Mouse (Mus musculus) stomach, embryonic 16.5 days (tissue): Measurements from ENCODE around the gene Rora. TPM values are rescaled to one million over a fixed set of nuclear protein-coding genes. Genes with fewer than 3 reads are reported as not detected.

Experiments used
- ATAC-seq: fragments of 200-750 bp; cut with Nextera tagmentation; 2 replicates; pipeline ENCODE4 v1.8.0; 2017; ENCODE audit warnings: moderate number of reproducible peaks, moderate TSS enrichment; ENCODE audit not compliant: insufficient read depth, low FRiP score
- H3K27ac ChIP-seq: fragments of 300-500 bp; sonication (generic); 2 replicates; pipeline ENCODE4 v1.5.1; 2014; ENCODE audit warnings: low read length
- H3K27me3 ChIP-seq: fragments of 300-500 bp; sonication (generic); 2 replicates; pipeline ENCODE4 v1.6.1; 2014; ENCODE audit warnings: low read length, control low read depth, mixed read lengths; ENCODE audit not compliant: control insufficient read depth, insufficient read depth
- H3K36me3 ChIP-seq: fragments of 300-500 bp; sonication (generic); 2 replicates; pipeline ENCODE4 v1.6.1; 2014; ENCODE audit warnings: low read length; ENCODE audit not compliant: control insufficient read depth, insufficient read depth
- H3K4me1 ChIP-seq: fragments of 300-500 bp; sonication (generic); 2 replicates; pipeline ENCODE4 v1.6.1; 2014; ENCODE audit warnings: low read length, control low read depth, mixed read lengths; ENCODE audit not compliant: control insufficient read depth, insufficient read depth
- H3K4me2 ChIP-seq: fragments of 300-500 bp; sonication (generic); 2 replicates; pipeline ENCODE4 v1.6.1; 2014; ENCODE audit warnings: low read depth, low read length, mixed read lengths
- H3K4me3 ChIP-seq: fragments of 300-500 bp; sonication (generic); replicated peaks from 2 replicates; pipeline ENCODE4 v1.5.1; 2014; ENCODE audit warnings: mild to moderate bottlenecking, low read length
- H3K9ac ChIP-seq: fragments of 300-500 bp; sonication (generic); 2 replicates; pipeline ENCODE4 v1.6.1; 2014; ENCODE audit warnings: low read length
- H3K9me3 ChIP-seq: fragments of 300-500 bp; sonication (generic); replicated peaks from 2 replicates; pipeline ENCODE4 v1.6.1; 2016; ENCODE audit warnings: low read length, control low read depth; ENCODE audit not compliant: control insufficient read depth
- WGBS: fragments of 180-500 bp; shearing (Covaris S2); extraction: QIAGEN DNeasy Blood & Tissue Kit; methylation state at CpG from one replicate; pipeline ENCODE4 v1.1.7; 2014; 5-methylcytosine and 5-hydroxymethylcytosine counted together
- polyA plus RNA-seq: library from polyadenylated mRNA; unstranded; fragments of >200 nt; fragmentation: Nextera tagmentation; extraction: Ambion mirVana; gene quantifications from 2 replicates; pipeline ENCODE4 v1.2.1, GENCODE M21; 2015

The Rora gene
- polyA plus RNA-seq, 1 experiment from 2014 or later, result 8.4 TPM

GRCm38 (mm10) chr9:68914541-68915275 is 261.1 kb downstream of the Rora start:
- peaks cover 4% of the 10 kb centered on the region; the same call in 1 of the 2 replicates for H3K4me1 ChIP-seq
- H3K9ac ChIP-seq, result no peak overlapping the region
- no peak overlapping the region for H3K4me2 ChIP-seq
- WGBS, result 85% methylated on average over 4 of the region's 4 CpGs
- H3K27me3 ChIP-seq, result no peaks in the 10 kb centered on the region
- no peak overlapping the region for H3K27ac ChIP-seq
- no peak for ATAC-seq
- no peak overlapping the region for H3K4me3 ChIP-seq
- no peaks in the 10 kb centered on the region for H3K9me3 ChIP-seq
- no peaks in the 10 kb centered on the region for H3K36me3 ChIP-seq

- no peak overlapping the region for H3K4me2 ChIP-seq
- no peak overlapping the region for H3K9ac ChIP-seq
- no peaks in the 10 kb centered on the region for H3K36me3 ChIP-seq
- H3K4me3 ChIP-seq, result no peak overlapping the region
- peaks cover 4% of the 10 kb centered on the region; the same call in 1 of the 2 replicates for H3K4me1 ChIP-seq
- no peaks in the 10 kb centered on the region for H3K27me3 ChIP-seq
- ATAC-seq, result no peak
- H3K9me3 ChIP-seq, result no peaks in the 10 kb centered on the region
- no peak overlapping the region for H3K27ac ChIP-seq
- WGBS, result 50% methylated on average over 1 of the region's 1 CpGs
Observed at GRCm38 (mm10) chr9:68916741-68917140, 263.2 kb downstream of the Rora start.

GRCm38 (mm10) chr9:68923128-68923601 is 269.6 kb downstream of the Rora start:
- Histone ChIP-seq H3K4me1 (peaks cover 4% of the 10 kb centered on the region; the same call in 1 of the 2 replicates), H3K27ac (no peak overlapping the region), H3K9ac (no peak overlapping the region), H3K36me3 (no peaks in the 10 kb centered on the region), H3K9me3 (no peaks in the 10 kb centered on the region), H3K4me2 (no peak overlapping the region), H3K4me3 (no peak overlapping the region), H3K27me3 (no peaks in the 10 kb centered on the region)
- WGBS, result 77% methylated on average over 12 of the region's 12 CpGs
- no peak for ATAC-seq

- Histone ChIP-seq H3K27me3 (no peaks in the 10 kb centered on the region), H3K9ac (no peak overlapping the region), H3K4me1 (peaks cover 4% of the 10 kb centered on the region; the same call in 1 of the 2 replicates), H3K27ac (no peak overlapping the region), H3K4me2 (no peak overlapping the region), H3K4me3 (no peak overlapping the region), H3K36me3 (no peaks in the 10 kb centered on the region), H3K9me3 (no peaks in the 10 kb centered on the region)
- 90% methylated on average over 6 of the region's 6 CpGs for WGBS
- ATAC-seq, result no peak
Observed at GRCm38 (mm10) chr9:68926406-68926805, 272.8 kb downstream of the Rora start.

GRCm38 (mm10) chr9:68933159-68933558 is 279.6 kb downstream of the Rora start:
- H3K9ac ChIP-seq, result no peak overlapping the region
- H3K9me3 ChIP-seq, result no peaks in the 10 kb centered on the region
- no peaks in the 10 kb centered on the region; the same call in 1 of the 2 replicates for H3K4me1 ChIP-seq
- no peak overlapping the region for H3K4me2 ChIP-seq
- H3K36me3 ChIP-seq, result no peaks in the 10 kb centered on the region
- no peak overlapping the region for H3K27ac ChIP-seq
- no peak overlapping the region for H3K4me3 ChIP-seq
- 66% methylated on average over 3 of the region's 3 CpGs for WGBS
- ATAC-seq, result no peak
- no peaks in the 10 kb centered on the region for H3K27me3 ChIP-seq

- Histone ChIP-seq H3K36me3 (no peaks in the 10 kb centered on the region), H3K9me3 (no peaks in the 10 kb centered on the region), H3K4me1 (no peaks in the 10 kb centered on the region; the same call in 1 of the 2 replicates), H3K9ac (no peak overlapping the region), H3K4me2 (no peak overlapping the region), H3K4me3 (no peak overlapping the region), H3K27ac (no peak overlapping the region), H3K27me3 (no peaks in the 10 kb centered on the region)
- 91% methylated on average over 4 of the region's 4 CpGs for WGBS
- no peak for ATAC-seq
Observed at GRCm38 (mm10) chr9:68934238-68934637, 280.7 kb downstream of the Rora start.

GRCm38 (mm10) chr9:68935611-68936010 is 282.0 kb downstream of the Rora start:
- no peak for ATAC-seq
- no peak overlapping the region for H3K4me2 ChIP-seq
- H3K27ac ChIP-seq, result no peak overlapping the region
- WGBS, result 59% methylated on average over 11 of the region's 11 CpGs
- H3K4me3 ChIP-seq, result no peak overlapping the region
- H3K36me3 ChIP-seq, result no peaks in the 10 kb centered on the region
- H3K9ac ChIP-seq, result no peak overlapping the region
- no peaks in the 10 kb centered on the region; the same call in 1 of the 2 replicates for H3K4me1 ChIP-seq
- H3K27me3 ChIP-seq, result no peaks in the 10 kb centered on the region
- no peaks in the 10 kb centered on the region for H3K9me3 ChIP-seq

- no peak overlapping the region for H3K4me3 ChIP-seq
- no peaks in the 10 kb centered on the region for H3K36me3 ChIP-seq
- no peaks in the 10 kb centered on the region for H3K27me3 ChIP-seq
- H3K4me1 ChIP-seq, result peaks cover 4% of the 10 kb centered on the region; the same call in 1 of the 2 replicates
- H3K9ac ChIP-seq, result no peak overlapping the region
- H3K4me2 ChIP-seq, result no peak overlapping the region
- 64% methylated on average over 7 of the region's 7 CpGs for WGBS
- no peak for ATAC-seq
- no peak overlapping the region for H3K27ac ChIP-seq
- no peaks in the 10 kb centered on the region for H3K9me3 ChIP-seq
Observed at GRCm38 (mm10) chr9:68941037-68941436, 287.5 kb downstream of the Rora start.

- no peak overlapping the region for H3K4me3 ChIP-seq
- WGBS, result 71% methylated on average over 4 of the region's 4 CpGs
Observed at GRCm38 (mm10) chr9:68942595-68943011, 289.0 kb downstream of the Rora start.

More at GRCm38 (mm10) chr9:68942595-68943011, 289.0 kb downstream of the Rora start:
- no peak overlapping the region for H3K9ac ChIP-seq
- no peak overlapping the region for H3K4me2 ChIP-seq
- no peaks in the 10 kb centered on the region for H3K36me3 ChIP-seq
- H3K27me3 ChIP-seq, result no peaks in the 10 kb centered on the region
- 0 out of 2 replicates have a peak, but pooled peaks have one; percentile 56 for ATAC-seq
- no peaks in the 10 kb centered on the region for H3K9me3 ChIP-seq
- no peak overlapping the region for H3K27ac ChIP-seq
- peaks cover 4% of the 10 kb centered on the region; the same call in 1 of the 2 replicates for H3K4me1 ChIP-seq
